Mouse (Mus musculus) limb, embryonic 14.5 days (tissue): ENCODE measurements around the gene Nol4l. TPM values are rescaled to one million over a fixed set of nuclear protein-coding genes. Genes with fewer than 3 reads are reported as not detected.

Source experiments
- ATAC-seq: fragments of 200-750 bp; cut with Nextera tagmentation; 2 replicates; pipeline ENCODE4 v1.8.0; 2017; ENCODE audit warnings: low read depth, moderate number of reproducible peaks, moderate TSS enrichment; ENCODE audit not compliant: low FRiP score
- DNase-seq: peaks from one replicate; pipeline ENCODE4 v3.0.0-alpha.2; 2015; ENCODE audit warnings: low spot score
- H3K27ac ChIP-seq: fragments of 300-500 bp; sonication (generic); replicated peaks from 2 replicates; pipeline ENCODE4 v1.5.1; 2014; ENCODE audit warnings: low read depth, mild to moderate bottlenecking, low read length, moderate library complexity, mixed read lengths
- H3K27me3 ChIP-seq: fragments of 300-500 bp; sonication (generic); 2 replicates; pipeline ENCODE4 v1.6.1; 2014; ENCODE audit warnings: low read length, mixed read lengths; ENCODE audit not compliant: control insufficient read depth, insufficient read depth
- H3K36me3 ChIP-seq: fragments of 300-500 bp; sonication (generic); 2 replicates; pipeline ENCODE4 v1.6.1; 2014; ENCODE audit warnings: mild to moderate bottlenecking, low read length, moderate library complexity, mixed read lengths; ENCODE audit not compliant: control insufficient read depth, insufficient read depth
- H3K4me1 ChIP-seq: fragments of 300-500 bp; sonication (generic); 2 replicates; pipeline ENCODE4 v1.6.1; 2014; ENCODE audit warnings: antibody characterized with exemption, low read length, mixed read lengths; ENCODE audit not compliant: control insufficient read depth, insufficient read depth
- H3K4me2 ChIP-seq: fragments of 300-500 bp; sonication (generic); replicated peaks from 2 replicates; pipeline ENCODE4 v1.6.1; 2014; ENCODE audit warnings: low read depth, mild to moderate bottlenecking, low read length, moderate library complexity; ENCODE audit not compliant: severe bottlenecking
- H3K4me3 ChIP-seq: fragments of 300-500 bp; sonication (generic); replicated peaks from 2 replicates; pipeline ENCODE4 v1.5.1; 2014; ENCODE audit warnings: low read length
- H3K9ac ChIP-seq: fragments of 300-500 bp; sonication (generic); 2 replicates; pipeline ENCODE4 v1.6.1; 2014; ENCODE audit warnings: mild to moderate bottlenecking, low read depth, low read length, moderate library complexity; ENCODE audit not compliant: severe bottlenecking
- H3K9me3 ChIP-seq: fragments of 300-500 bp; sonication (generic); 2 replicates; pipeline ENCODE4 v1.6.1; 2016; ENCODE audit warnings: low read length; ENCODE audit not compliant: control insufficient read depth
- POLR2A ChIP-seq: fragments of 200-500 bp; IDR thresholded peaks from 2 replicates; pipeline ENCODE4 v1.8.0; 2012; ENCODE audit warnings: inconsistent platforms, mild to moderate bottlenecking, moderate library complexity, borderline replicate concordance; ENCODE audit not compliant: insufficient read depth, insufficient read length; ENCODE audit errors: extremely low read depth
- WGBS: fragments of 180-500 bp; shearing (Covaris S2); extraction: QIAGEN DNeasy Blood & Tissue Kit; methylation state at CpG from one replicate; pipeline ENCODE4 v1.1.7; 2014; 5-methylcytosine and 5-hydroxymethylcytosine counted together
- polyA plus RNA-seq, 2 experiments: library from polyadenylated mRNA; depleted of rRNA in 1 of 2; stranded (reverse) in 1 of 2; unstranded in 1 of 2; fragments of >200 nt; fragmentation: Nextera tagmentation in 1 of 2; extraction: Ambion mirVana in 1 of 2; gene quantifications; 2 replicates each; pipeline versions ENCODE4 v1.2.1 to v1.2.3; 2012 to 2014

The Nol4l gene
- polyA plus RNA-seq, 2 experiments: 10.1 to 19.5 TPM

DNA sequence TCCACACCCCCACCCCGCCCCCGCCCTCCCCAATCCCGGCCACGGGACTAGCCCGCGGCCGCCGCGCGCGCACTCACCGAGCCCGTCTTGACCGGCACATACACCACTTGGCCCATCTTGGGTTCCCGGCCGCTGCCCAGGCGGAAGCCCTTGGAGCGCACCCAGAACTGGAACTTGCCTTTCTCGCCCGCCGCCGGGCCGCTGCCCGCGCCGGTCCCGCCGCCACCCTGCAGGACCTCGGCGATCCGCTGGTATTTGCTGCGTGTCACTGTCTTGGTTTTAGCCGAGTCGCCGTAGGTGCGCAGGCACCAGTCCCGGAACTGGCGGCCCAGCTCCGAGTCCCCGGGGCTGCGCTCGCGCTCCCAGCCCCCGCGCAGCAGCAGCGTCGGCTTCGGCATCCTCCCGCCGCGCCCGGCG lies 398 bp downstream of the Nol4l start:
- ATAC-seq: 0 out of 2 replicates have a peak, but pooled peaks have one; percentile 14
- no peak for DNase-seq
- H3K4me3 ChIP-seq: peak overlapping the region; percentile 60
- H3K27me3 ChIP-seq: peaks cover 45% of the 10 kb centered on the region
- peak overlapping the region; percentile 52 for H3K9ac ChIP-seq
- H3K4me2 ChIP-seq: peak overlapping the region; percentile 100
- peaks cover 11% of the 10 kb centered on the region for H3K4me1 ChIP-seq
- H3K9me3 ChIP-seq: no peaks in the 10 kb centered on the region
- 1% methylated on average over 29 of the region's 53 CpGs for WGBS
- no peak overlapping the region for H3K27ac ChIP-seq
- H3K36me3 ChIP-seq: no peaks in the 10 kb centered on the region
- TF ChIP-seq POLR2A: no peak

DNA sequence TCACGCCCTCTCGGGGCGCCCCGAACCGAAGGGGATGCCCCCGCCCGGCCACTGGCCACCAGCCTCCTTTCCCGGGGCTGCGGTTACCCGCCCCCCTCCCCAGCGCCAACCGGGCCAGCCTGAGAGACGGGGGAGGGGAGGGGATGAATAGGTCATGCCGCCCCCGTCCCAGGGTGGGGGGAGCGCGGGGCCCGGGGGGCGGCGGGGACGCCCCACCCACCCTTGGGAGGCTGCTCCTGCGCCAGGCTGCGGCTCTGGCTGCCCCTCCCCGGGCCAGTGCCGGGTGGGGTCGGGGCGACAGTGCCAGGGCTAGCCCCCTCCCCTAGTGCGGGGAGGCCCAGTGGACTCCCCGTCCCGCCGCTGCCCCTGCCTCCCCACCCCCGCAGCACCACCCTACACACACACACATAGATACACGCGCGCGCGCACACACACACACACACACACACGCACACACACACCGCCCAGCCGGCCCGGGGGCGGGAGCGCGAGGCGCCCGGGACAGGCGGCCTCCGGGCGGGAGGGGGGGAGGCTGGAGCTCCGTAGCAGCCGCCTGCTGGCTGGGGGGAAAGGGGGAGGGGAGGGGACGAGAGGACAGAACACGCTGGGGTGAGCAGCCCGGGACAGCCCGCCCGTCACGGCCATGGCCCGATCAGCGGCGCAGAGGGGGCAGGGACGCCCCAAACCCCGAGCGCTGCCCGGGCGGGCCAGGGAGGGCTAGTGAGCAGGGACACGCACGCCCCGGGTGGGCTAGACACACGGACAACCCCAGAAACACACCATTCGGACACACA lies 1.0 kb downstream of the Nol4l start:
- Histone ChIP-seq H3K9me3 (no peaks in the 10 kb centered on the region), H3K4me1 (peaks cover 11% of the 10 kb centered on the region), H3K4me3 (peak overlapping the region; percentile 60), H3K9ac (peak overlapping the region; percentile 52), H3K36me3 (no peaks in the 10 kb centered on the region), H3K4me2 (peak overlapping the region; percentile 100), H3K27me3 (peaks cover 45% of the 10 kb centered on the region), H3K27ac (no peak overlapping the region)
- 6% methylated on average over 16 of the region's 70 CpGs for WGBS
- no peak for TF ChIP-seq POLR2A
- DNase-seq: no peak
- ATAC-seq: peak; percentile 31

DNA sequence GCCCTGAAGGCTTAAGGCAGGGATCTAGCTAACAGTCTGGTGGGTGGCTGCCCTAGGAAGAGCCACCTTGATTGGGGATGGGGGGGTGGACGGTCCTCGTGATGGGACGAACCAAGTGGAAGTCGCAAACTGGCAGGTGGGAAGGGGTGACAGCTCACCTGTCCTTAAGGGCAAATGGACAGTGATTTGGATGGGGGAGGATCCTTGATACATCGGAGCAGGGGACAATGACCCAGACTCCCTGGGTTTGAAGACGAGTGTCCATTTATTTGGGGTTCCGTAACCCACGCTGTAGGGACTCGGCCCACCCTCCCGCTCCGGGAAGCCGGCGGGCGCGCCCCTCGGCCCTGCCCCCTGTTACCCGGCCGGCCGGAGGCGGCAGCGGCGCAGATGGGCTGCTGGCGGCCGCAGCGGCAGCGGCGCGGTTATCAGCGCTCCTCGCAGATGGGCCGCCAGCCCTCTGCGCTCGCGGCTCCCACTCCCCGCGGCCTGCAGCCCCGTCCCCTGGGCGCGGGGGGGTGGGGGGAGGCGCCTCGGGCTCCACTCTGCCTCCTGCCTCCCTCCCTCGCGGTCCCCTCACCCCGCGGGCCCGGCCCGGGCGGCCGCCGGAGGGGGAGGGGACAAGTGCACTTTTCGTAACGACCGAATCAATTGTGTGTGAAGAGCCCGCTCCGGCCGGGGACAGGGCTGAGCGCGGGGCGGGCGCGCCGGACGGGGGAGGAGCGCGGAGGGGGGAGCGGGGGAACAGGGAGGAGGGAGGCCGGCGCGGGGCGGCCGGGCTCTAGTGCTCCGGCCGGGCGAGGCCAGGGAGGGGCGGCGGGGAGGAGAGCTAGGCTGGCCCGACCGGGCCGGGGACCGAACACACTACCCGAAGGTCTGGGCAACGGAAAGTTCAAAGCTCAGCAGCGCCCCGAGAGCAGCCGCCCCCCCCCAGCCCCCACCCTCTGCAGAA lies 1.9 kb downstream of the Nol4l start:
- 2% methylated on average over 42 of the region's 85 CpGs for WGBS
- H3K27ac ChIP-seq: no peak overlapping the region
- no peak for TF ChIP-seq POLR2A

DNA sequence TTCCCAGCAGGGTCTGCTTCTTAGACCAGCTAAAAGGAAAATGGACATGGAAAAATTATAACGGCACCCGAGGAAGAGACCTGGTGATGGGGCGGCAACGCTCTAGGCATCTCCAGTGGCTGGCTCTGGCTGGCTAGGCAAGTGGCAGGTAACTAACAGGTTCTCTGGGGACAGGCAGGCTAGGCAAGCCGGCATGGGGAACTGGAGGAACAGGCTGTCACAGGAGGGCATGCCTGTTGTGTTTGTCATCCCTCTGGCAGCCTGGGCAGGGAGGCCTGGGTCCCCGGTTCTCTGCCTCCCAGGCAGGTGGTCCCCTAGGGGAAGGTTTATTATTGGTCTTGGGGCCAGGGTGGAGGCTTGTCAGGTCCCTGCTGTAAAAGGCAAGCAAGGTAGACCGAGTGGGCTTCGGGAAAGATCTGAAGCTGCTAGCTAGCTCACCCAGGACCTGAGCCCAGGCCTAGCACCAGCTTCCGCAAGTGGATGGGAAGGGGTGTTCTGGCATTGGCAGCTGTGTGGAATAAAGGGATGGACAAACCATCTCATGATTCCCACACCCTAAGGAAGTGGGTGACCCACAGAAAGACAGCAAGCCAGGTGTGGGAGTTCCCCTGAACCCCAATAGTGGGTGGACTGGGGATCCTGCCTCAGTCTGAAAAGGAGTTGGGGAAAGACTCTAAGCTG lies 2.8 kb downstream of the Nol4l start:
- H3K4me2 ChIP-seq: no peak overlapping the region
- H3K36me3 ChIP-seq: no peaks in the 10 kb centered on the region
- H3K27me3 ChIP-seq: peaks cover 45% of the 10 kb centered on the region
- H3K4me1 ChIP-seq: peaks cover 11% of the 10 kb centered on the region
- 0 out of 2 replicates have a peak overlapping the region, but pooled peaks have one; percentile 60 for H3K4me3 ChIP-seq
- DNase-seq (no peak), ATAC-seq (no peak)
- no peak for TF ChIP-seq POLR2A
- no peak overlapping the region for H3K9ac ChIP-seq
- no peak overlapping the region for H3K27ac ChIP-seq
- H3K9me3 ChIP-seq: no peaks in the 10 kb centered on the region
- 53% methylated on average over 9 of the region's 9 CpGs for WGBS

More for the DNA sequence above, 1.9 kb downstream of the Nol4l start:
- no peaks in the 10 kb centered on the region for H3K36me3 ChIP-seq
- peaks cover 45% of the 10 kb centered on the region for H3K27me3 ChIP-seq
- peak overlapping the region; percentile 60 for H3K4me3 ChIP-seq
- DNase-seq: no peak
- peak overlapping the region; percentile 100 for H3K4me2 ChIP-seq
- peak overlapping the region; percentile 52 for H3K9ac ChIP-seq
- H3K4me1 ChIP-seq: peaks cover 11% of the 10 kb centered on the region
- H3K9me3 ChIP-seq: no peaks in the 10 kb centered on the region
- ATAC-seq: peak; percentile 60

DNA sequence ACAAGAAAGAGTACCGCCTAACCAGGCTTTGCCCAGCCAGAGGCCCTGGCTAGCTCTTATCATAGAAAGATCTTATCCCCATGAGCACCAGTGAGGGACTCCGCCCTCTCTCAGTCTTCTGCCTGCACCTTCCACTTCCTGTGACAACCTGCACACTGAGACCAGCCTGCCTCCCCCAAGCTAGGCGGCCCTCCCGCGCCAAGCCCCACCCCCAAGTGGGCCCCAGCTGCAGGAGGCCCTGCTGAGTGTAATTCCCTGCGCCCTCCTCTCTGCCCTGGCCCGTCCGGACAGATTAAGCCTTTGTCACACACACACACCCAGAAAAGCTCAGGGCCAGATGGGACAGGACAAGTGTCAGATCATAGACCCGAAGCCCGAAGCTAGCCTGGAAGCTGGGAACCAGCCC lies 3.9 kb downstream of the Nol4l start:
- no peak overlapping the region for H3K27ac ChIP-seq
- H3K9me3 ChIP-seq: no peaks in the 10 kb centered on the region
- peaks cover 11% of the 10 kb centered on the region for H3K4me1 ChIP-seq
- ATAC-seq (no peak), DNase-seq (no peak)
- no peak overlapping the region for H3K4me3 ChIP-seq
- H3K9ac ChIP-seq: no peak overlapping the region
- WGBS: 12% methylated on average over 10 of the region's 10 CpGs
- no peak for TF ChIP-seq POLR2A
- H3K36me3 ChIP-seq: no peaks in the 10 kb centered on the region
- H3K27me3 ChIP-seq: peaks cover 37% of the 10 kb centered on the region
- H3K4me2 ChIP-seq: no peak overlapping the region
